Mouse (Mus musculus): ENCODE measurements around the gene Tprgl. TPM values are rescaled to one million over a fixed set of nuclear protein-coding genes. Genes with fewer than 3 reads are reported as not detected.

The Tprgl gene
- total and polyA plus RNA-seq, 3 experiments = 49.3 to 163 (median 67.4) TPM

GRCm38 (mm10) chr4:154141009-154141867, 19.2 kb downstream of the Tprgl start:
- Histone ChIP-seq H3K4me3 (ENCODE audit: control insufficient read depth in 1 of 2, insufficient read depth in 1 of 2, low read depth in 2 of 2, low read length in 2 of 2) (no peak overlapping the region), H3K27me3 (ENCODE audit: control insufficient read depth in 1 of 2, insufficient read depth in 2 of 2, low read length in 2 of 2) (no peaks in the 10 kb centered on the region), H3K4me1 (ENCODE audit: control insufficient read depth in 1 of 2, insufficient read depth in 2 of 2, low read length in 2 of 2) (peaks cover 0 to 4% of the 10 kb centered on the region in 2 experiments; a peak in 3 of 4 replicates), H3K9ac (ENCODE audit: control insufficient read depth, low read depth, low read length, poor library complexity, severe bottlenecking) (no peak overlapping the region), H3K79me2 (ENCODE audit: control insufficient read depth, insufficient read depth, low read length, poor library complexity) (peaks cover 14% of the 10 kb centered on the region), H3K27ac (ENCODE audit: control insufficient read depth, low read depth, low read length) (no peak overlapping the region), H3K9me3 (replicated peaks; ENCODE audit: insufficient read depth, low read length) (no peaks in the 10 kb centered on the region), H3K36me3 (ENCODE audit: control insufficient read depth in 1 of 2, insufficient read depth in 2 of 2, low read length in 2 of 2) (peaks cover 0 to 5% of the 10 kb centered on the region in 2 experiments; a peak in 2 of 4 replicates)
- TF ChIP-seq POLR2AphosphoS5 (IDR thresholded peaks at IDR 0.05; ENCODE audit: borderline replicate concordance, low read depth, low read length) (no peak), ZKSCAN1 (IDR thresholded peaks at IDR 0.05; ENCODE audit: low read depth, low read length) (no peak), POLR2AphosphoS2 (IDR thresholded peaks at IDR 0.05; ENCODE audit: low read length) (no peak), GABPA (IDR thresholded peaks at IDR 0.05; ENCODE audit: low read depth, low read length) (no peak), TCF12 (IDR thresholded peaks at IDR 0.05; ENCODE audit: low read depth, low read length) (no peak), MAX (IDR thresholded peaks at IDR 0.05; ENCODE audit: low read length) (no peak), USF1 (IDR thresholded peaks at IDR 0.05; ENCODE audit: low read depth, low read length) (no peak)
- DNase-seq (ENCODE audit: low read depth, low spot score) = no peak

GRCm38 (mm10) chr4:154140213-154141008, 20.1 kb downstream of the Tprgl start:
- TF ChIP-seq RAD21 (IDR thresholded peaks at IDR 0.05; ENCODE audit: low read depth, low read length) (no peak), CHD1 (IDR thresholded peaks at IDR 0.05; ENCODE audit: low read depth, low read length) (no peak), BHLHE40 (IDR thresholded peaks at IDR 0.05; ENCODE audit: borderline replicate concordance, low read depth, low read length) (no peak), CTCF (IDR thresholded peaks at IDR 0.05 in 2 of 3, conservative IDR thresholded peaks at IDR 0.05 in 1 of 3; ENCODE audit: control insufficient read depth in 1 of 3, insufficient read depth in 1 of 3, low read depth in 2 of 3, low read length in 3 of 3, poor library complexity in 1 of 3, severe bottlenecking in 1 of 3) (no peak), MAFK (IDR thresholded peaks at IDR 0.05; ENCODE audit: borderline replicate concordance, low read depth, low read length) (no peak), CHD2 (IDR thresholded peaks at IDR 0.05; ENCODE audit: low read length) (no peak), GABPA (IDR thresholded peaks at IDR 0.05; ENCODE audit: low read depth, low read length) (no peak), MXI1 (IDR thresholded peaks at IDR 0.05; ENCODE audit: low read depth, low read length) (no peak), POLR2A (IDR thresholded peaks at IDR 0.05; ENCODE audit: control insufficient read depth in 1 of 2, insufficient read depth in 1 of 2, low read depth in 1 of 2, low read length in 2 of 2, poor library complexity in 1 of 2) (no peak), USF2 (IDR thresholded peaks at IDR 0.05; ENCODE audit: borderline replicate concordance in 1 of 2, insufficient read depth in 1 of 2, low read depth in 1 of 2, low read length in 2 of 2) (no peak), SMC3 (IDR thresholded peaks at IDR 0.05; ENCODE audit: low read depth, low read length) (no peak)
- peaks cover 0 to 5% of the 10 kb centered on the region in 2 experiments; a peak in 2 of 4 replicates for H3K36me3 ChIP-seq (ENCODE audit: control insufficient read depth in 1 of 2, insufficient read depth in 2 of 2, low read length in 2 of 2)
- no peak overlapping the region for H3K9ac ChIP-seq (ENCODE audit: control insufficient read depth, low read depth, low read length, poor library complexity, severe bottlenecking)
- no peak for DNase-seq (ENCODE audit: low read depth, low spot score)
- H3K9me3 ChIP-seq (replicated peaks; ENCODE audit: insufficient read depth, low read length) = no peaks in the 10 kb centered on the region
- H3K27ac ChIP-seq (ENCODE audit: control insufficient read depth, low read depth, low read length) = no peak overlapping the region
- peaks cover 0 to 4% of the 10 kb centered on the region in 2 experiments; a peak in 3 of 4 replicates for H3K4me1 ChIP-seq (ENCODE audit: control insufficient read depth in 1 of 2, insufficient read depth in 2 of 2, low read length in 2 of 2)
- H3K27me3 ChIP-seq (ENCODE audit: control insufficient read depth in 1 of 2, insufficient read depth in 2 of 2, low read length in 2 of 2) = no peaks in the 10 kb centered on the region
- H3K4me3 ChIP-seq (ENCODE audit: control insufficient read depth in 1 of 2, insufficient read depth in 1 of 2, low read depth in 2 of 2, low read length in 2 of 2) = no peak overlapping the region
- H3K79me2 ChIP-seq (ENCODE audit: control insufficient read depth, insufficient read depth, low read length, poor library complexity) = peaks cover 14% of the 10 kb centered on the region
